Mouse (Mus musculus) liver, embryonic 14.5 days (tissue): ENCODE data around the gene Nr3c2.

Experiments used
- CTCF ChIP-seq: IDR thresholded peaks from 2 replicates; pipeline ENCODE4 v1.5.1; 2016; ENCODE audit warnings: antibody characterized with exemption, low read depth, control low read depth
- EP300 ChIP-seq: IDR thresholded peaks from 2 replicates; pipeline ENCODE4 v1.6.1; 2016; ENCODE audit warnings: antibody characterized with exemption, low read depth

GRCm38 (mm10) chr8:76911206-76911605, 12.0 kb downstream of the Nr3c2 start:
- TF ChIP-seq EP300: no peak
- TF ChIP-seq CTCF: no peak
